Mouse (Mus musculus) adrenal gland, postnatal 36 days (tissue): ENCODE measurements at regions not wholly inside any gene's neighbourhood (a gene's known extent, or its start where the extent isn't known, plus 50 kb on each side); places are given as distances from the start of the nearest gene placed in this dataset.

ENCODE experiments used
- DNase-seq, 2 experiments: peaks; one replicate each; pipeline ENCODE4 v3.0.0; 2021; ENCODE audit warnings: mixed read lengths in 1 of 2

DNA sequence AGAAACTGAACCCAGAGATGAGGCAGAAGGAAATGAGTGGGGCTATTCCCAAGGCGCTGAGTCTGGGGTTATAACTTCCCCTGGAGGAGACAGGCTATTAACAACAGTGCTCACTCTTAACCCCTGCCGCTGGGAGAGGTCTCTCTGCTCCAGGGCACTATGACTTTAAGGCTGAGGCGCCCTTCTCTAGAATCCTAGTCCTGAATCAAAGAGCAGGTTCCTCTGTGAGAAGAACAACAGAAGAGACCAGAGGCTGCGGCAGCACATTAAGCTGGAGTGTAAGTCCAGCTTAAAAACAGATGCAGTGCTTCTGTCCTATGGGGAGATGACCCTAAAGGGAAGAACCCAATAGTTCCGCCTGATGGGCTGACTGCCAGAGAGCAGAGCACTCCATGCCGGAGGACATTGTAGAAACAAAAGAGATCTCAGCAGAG lies 173.4 kb upstream of the Klf7 start:
- peak in 1 of 2 experiments; percentile 27 for DNase-seq

DNA sequence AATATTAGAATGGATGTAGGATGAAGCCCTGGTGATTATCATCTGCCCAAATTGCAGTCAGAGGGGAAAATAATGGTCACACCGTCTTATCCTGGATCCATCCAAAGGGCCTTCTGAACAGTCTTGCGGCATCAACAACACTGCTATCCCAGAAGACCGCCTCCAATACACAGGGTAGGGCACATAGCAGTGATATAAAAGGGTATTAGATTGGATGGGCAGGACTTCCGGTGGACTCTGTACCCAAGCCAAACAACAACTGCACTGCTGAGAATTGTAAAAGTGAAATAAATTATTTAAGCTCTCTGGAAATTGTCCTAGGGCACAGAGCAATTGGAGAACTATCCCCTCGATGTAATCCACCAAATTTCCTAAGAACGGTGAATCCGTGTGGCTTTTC lies 173.0 kb upstream of the Klf7 start:
- DNase-seq: no peak

DNA sequence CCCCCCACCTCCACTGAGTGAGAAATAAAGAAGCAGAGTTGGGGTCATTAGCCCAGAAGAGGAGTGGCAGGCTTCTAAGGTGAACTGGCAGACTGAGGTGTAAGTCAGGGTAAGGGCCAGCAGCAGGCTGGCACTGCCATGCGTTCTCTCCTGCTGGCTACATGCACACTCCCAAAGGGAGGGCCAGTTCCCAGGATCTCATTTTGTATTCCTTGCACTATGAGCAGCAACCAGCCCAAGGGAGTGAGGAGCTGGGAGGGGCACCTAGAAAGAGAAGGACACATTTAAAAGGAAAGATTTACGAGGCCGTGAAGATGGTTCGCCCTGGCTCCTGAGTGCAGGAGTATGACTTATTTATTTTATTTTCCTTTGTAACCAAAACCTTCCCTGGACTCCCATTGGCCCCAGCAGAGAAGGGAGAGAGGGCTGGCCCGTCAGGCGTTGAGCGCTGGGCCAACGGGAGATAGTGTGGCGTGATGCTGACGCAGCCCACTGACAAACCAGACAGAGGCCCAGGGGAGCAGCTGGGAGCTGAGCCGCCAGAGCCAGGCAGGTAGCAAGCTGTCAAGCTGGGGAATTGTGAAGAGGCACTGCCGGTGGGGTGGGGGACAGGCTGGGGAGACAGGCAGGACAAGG lies 166.8 kb upstream of the Klf7 start:
- DNase-seq: peak; percentile 35 to 41

DNA sequence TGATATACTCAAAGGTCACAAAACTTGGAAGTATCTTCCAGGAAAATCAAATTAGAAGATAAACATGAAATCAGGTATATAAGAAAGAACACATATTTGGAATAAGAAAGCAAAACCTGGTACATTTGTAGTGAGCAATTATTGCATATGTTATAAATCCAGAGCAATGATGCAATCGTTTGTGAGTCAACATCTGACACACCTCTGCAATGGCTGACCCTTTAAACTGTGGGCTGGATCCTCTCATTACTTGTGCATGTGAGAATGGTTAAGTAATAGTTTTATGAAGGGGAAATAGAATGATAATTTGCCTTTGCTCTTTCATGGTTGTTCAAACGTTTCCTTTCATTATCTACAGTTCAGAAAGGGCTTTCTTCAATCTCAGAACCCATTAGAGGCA lies 165.0 kb upstream of the Klf7 start:
- DNase-seq: no peak

DNA sequence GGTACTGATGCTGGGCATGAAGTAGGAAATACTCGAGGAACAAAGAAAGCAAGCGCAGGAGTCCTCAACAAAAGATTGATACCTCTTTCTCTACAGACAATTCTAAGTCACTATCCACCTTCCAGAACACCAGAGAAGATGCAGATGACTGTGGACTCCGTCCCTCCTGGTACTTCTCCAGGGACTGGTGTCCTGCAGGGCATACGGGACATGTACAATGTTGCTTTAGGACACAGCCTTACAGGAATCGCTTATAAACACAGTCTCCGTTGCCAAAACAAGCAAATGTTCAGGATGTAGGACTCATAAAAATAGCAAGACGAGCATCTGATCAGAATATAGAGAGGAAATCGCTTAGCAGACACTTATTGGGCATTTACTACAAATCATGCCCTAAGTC lies 162.6 kb upstream of the Klf7 start:
- no peak for DNase-seq

DNA sequence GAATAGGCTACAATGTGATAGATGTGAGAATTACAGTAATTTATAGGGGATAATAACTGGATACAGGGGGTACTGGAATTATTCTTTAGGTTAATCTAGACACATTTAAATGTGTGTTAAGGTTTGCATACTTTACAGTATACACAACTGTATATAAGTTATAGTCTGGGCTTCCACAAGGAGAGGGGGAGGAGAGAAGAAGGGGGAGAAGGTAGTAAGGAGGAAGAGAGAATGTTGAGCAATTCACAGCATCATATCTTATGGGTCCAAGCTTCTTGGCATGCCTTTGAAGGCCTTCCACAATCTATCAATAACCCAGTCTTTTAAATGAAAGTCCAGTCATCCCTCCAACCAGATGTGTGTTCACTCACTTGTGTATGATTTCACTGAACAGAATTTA lies 153.8 kb upstream of the Klf7 start:
- DNase-seq: no peak

DNA sequence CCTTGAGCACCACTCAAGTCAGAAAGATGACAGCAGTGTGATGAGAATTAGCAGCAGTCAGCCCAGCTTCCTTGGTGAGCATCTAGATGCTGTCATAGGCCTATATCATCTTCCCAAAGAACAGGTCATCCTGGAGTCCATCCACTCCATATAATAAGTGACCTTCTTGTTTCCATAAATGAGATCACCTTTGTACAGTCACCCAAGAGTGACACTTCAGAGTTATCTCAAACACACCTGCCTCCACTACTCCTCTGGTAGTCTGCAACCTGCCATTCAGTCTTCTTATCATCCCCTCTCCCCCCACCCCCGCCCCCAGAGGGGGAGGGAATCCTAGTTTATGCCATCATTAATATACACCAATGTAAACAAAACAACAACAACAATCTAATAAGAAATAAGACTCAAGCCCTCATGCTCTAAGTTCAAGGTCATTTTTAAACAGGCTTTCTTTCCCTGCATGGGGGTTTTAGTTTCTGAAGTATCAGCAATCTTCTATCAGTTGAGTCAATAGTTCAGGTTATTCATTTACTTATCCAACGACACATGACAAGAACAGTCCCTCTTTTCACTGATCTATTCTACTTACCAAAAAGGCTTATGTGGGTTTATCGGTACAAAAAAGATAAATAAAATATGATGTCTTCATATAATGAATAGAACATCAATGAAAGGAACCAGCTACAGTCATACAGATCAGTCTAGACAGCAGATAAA lies 153.2 kb upstream of the Klf7 start:
- no peak for DNase-seq

DNA sequence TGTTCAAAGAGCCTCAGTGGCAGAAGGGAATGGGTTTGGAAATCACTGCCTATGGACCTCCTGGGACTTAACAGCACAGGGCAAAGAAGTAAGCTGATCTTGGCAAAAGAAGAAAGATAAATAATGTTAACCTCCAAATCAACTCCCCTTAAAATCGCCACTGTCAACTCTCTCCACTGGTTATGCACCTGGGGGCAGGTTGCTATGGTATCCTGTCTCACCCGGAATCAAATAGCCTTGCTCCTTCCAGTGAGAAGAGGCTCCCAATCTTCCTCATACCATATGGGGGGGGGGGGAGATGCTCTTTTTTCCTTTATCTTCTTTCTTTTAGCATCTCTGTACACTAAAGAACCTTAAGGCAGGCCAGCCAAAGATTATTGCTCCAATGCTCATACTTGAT lies 135.2 kb upstream of the Klf7 start:
- no peak for DNase-seq

DNA sequence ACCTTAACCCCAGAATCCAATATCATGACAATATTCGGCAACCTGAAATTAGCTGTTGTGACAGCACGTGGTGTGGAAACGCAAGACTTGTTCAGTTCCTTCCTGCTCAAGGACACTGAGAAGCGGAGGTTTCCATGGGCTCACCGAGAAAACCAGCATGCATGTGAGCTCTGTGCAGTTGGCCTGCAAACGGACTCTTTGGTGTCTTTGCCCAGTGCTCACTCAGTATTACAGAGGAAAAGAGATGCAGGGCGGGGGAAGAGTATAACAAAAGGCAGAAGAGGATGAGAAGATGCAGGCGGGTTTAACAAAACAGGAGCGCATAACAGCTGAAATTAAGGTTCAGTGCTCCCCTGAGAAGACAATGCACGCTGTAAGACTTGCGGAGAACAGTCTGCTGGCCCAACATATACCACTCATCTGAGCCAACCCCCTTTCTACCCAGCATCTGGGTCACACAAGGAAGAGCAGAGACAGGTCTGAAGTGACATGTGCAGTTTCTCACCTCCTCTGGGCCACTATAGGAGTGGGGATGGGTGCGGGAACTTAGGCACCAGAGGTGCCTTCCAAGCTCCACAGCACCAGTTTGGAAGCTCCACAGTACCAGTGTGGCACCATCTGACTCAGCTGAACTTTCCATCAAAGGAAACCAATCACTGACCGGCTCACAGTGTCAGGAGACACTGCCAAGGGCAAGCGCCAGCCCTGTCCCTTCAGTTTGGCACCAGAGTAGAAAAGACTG lies 133.6 kb upstream of the Klf7 start:
- DNase-seq: peak; percentile 57 to 74

DNA sequence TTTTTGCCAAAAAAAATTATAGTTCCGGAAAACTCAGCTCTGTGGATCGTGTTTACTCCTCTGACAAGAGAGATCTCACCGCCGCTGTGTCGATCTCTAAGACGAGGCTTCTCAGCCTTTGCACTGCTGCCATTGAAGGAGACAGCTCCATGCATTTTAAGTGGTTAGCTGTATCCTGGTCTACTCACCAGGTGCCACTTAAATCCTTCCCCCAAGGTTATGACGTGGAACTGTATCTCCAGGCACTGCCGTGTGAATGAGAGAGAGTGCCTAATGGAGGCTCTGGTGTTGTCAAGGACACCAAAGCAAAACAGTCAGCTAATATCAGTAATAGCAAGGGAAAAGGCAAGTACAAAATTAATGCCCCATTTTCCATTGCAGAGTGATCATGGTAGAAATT lies 132.6 kb upstream of the Klf7 start:
- no peak for DNase-seq

DNA sequence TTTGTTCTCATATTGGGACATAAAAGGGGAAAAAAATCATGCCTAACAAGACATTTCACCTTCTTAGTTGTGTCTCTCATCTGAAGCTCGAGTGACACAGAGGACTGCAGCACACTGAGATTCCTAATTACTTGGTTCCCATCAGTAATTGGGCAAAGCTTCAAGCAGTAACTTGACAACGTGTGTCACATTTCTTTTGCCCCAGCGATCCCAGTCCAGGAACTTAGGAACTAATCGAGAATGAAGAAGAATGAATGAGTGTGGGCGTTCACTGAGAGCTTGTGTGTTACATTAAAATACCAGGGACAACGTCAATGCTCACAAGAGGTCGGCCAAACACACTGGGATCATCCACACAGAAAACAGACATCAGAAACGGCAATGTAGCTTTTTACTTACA lies 131.9 kb upstream of the Klf7 start:
- no peak for DNase-seq

DNA sequence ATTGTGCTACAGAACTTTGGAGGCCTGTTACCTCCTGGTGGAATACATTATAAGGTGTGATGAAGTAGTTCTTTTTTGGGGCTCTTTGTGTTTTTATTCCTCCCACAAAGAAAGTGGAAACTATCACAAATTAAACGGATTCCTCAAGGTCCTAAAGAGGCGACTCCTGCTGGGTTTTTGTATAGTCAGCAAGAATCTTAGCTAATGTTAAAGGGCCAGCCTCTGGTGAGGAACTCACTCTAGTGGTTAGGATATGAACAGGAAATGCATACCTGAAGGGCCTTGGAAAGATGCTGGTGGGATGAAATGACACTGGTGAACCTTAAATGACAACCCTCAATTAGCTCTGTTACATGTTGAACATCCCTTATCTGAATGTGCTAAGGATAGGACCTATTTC lies 120.3 kb upstream of the Klf7 start:
- DNase-seq: no peak

DNA sequence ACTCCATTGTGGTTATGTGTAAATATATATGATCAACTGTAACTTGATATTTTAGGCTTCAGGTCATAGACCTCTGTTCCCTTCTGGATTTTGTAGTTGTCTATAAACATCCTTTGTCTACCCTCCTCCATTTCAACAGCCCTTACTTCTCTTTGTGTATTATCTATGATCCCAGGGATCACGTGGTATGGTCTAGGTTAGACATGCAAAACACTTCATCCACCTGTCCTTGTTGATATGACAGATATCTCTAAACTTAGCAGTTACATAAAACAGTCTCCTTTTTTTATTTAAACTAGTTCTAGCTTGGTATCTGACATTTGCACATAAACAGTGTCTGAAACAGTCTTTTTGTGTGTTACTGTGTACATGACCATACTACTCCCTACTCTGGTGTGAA lies 107.6 kb upstream of the Klf7 start:
- DNase-seq: no peak

DNA sequence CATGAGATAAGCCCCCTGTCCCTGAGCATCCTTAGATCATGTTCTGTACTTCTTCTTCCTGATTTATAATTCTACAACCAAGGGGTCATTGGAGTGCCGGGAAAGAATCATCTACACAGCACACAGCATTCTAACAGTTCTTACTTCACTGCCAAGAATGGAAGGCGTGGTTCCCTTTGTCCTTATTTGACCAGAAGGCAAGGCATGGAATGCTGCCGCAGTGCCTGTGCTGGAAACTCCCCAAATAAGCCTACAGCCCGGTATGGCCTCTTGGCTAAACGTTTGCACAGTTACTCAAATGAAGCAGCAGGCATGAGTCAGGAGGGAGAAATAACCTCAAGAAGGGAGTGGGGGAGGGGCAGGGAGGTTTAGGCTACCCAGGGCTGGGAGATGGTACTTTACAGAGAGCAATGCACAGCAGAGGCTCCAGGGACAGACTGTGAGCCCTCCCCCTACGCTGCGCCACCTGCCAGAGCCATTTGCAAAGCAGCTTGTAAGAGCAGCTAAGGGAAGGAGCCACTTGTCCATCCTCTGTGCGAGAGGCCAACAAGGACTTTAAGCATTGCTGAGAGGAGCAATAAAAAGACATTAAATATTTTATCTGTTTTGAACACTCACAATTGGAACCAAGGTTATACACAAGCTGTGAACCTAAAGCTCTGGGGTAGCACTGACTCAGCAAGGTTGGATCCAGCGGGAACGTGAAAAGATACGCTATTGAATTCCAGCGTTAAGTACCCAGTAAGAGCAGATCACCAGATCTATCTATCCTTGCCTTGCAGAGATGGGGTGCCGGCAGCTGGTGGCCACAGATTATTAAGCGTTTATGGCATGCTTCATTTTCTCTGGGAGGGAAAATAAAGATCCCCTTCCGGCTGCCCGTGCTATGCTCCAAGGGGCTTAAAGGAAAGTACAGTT lies 104.2 kb upstream of the Klf7 start:
- DNase-seq: peak; percentile 12 to 52

DNA sequence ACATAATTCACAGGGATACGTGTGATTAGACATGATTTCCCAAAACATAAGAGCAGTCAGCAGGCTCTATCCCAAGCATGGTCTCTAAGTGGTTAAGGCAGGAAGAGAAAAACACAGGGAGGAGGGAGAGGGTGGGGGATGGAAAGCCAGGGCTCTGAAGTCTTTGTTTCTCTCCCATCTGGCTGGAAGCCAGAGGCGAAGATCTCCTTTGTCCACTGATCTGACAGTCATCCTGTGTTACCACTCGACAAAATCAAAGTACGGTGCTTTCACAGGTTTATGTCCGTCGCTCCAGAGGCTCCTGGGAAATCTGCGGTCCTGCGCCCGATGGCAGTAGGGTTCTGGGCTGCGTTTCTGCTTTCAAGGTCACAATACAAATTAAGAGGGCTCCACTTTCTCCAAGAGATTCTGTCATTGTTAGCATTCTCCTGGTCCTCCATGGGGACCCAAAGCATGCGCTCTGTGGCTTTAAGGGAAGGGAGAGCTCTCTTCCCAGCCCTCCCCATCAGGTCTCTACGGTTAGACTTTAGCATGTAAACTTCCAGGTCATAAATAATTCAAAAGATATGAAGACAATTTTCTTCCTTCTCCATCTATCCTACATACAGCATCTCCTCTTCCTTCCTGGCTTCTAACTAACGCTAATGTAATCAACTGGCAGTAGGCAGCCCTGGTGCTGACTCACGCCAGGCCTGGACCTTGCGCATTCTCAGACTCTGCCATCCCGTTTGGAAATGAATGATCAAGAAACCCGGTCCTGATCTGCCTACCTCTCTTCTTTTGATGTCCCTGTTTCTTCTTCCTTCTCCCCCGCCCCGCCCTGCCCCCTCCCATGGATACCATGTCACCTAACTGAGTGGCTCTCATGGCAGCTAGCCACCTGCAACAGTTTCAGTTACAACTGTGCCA lies 102.0 kb upstream of the Klf7 start:
- DNase-seq: peak; percentile 42 to 46

DNA sequence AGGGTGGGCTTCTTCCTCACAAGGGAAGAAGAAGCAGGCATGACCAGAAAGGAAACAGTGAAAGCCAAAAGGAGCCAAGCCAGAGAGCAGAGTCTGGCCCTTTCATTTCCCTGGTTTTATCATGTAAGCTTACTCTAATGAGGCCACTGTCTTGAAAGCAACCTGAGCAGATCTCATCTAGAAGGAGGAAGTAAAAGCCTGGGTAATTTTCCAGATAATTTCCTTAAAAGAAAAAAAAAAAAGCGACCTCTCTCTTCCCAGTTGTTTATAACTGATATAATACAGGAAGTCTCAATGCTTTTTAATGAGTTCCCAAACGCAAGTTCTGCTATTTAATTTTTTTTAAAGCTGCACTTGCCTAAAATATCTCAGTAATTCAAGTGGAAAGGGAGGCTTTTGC lies 100.4 kb upstream of the Klf7 start:
- DNase-seq: no peak

DNA sequence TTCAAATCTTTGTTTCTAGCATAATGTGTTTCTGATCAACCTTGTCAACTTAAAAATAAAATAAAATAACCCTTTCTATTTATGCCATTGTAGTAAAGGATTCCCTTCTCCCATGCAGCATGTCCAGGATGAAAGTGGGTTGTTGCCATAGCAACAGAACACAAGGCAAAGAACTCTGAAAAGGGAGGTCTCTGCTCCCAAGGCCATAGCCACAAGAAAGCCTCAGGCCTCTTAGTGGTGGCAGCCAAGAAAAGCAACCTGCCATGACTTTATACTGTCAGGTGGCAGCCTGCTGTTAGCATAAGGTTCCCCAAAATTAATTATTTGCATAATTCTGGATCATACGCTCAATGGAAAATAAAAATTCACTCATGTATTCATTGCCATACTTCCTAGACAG lies 98.4 kb upstream of the Klf7 start:
- peak in 1 of 2 experiments; percentile 7 for DNase-seq

DNA sequence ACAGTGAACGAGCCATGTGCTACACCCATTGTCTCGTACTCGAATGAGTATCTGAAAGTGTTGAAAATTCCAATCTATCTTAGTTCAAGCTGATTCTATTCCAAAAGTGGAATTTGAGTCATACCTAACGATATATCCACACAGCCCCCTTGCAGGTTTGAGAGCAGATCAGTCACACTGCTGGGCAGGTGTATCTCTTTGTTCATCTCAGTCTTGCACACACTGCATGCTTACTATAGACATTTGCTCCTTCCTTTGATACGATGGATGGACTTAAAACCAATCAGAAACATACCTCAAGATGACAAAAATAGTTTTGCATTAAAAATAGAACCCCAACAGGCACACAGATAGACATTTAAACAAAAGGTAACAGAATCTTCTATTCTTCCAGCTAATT lies 98.0 kb upstream of the Klf7 start:
- DNase-seq: no peak

DNA sequence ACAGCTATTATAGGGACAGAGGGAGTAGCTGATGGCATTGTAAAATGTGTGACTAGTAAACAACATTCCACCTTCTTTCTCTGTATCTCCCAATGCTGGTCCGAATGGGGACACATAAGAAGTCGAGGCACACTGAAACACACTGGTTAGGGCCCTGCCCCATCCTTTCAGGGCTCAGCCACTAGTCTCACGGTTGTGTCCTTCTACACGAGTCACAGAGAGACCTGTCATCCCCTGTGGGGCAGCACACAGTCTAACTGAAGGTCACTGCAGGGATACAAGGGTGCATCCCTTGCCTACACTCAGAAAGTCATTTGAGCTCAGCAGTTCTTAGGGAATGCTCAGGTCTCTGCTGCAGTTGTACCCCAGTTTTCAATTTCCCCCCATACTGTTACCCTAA lies 93.6 kb upstream of the Klf7 start:
- DNase-seq: peak; percentile 15 to 43

DNA sequence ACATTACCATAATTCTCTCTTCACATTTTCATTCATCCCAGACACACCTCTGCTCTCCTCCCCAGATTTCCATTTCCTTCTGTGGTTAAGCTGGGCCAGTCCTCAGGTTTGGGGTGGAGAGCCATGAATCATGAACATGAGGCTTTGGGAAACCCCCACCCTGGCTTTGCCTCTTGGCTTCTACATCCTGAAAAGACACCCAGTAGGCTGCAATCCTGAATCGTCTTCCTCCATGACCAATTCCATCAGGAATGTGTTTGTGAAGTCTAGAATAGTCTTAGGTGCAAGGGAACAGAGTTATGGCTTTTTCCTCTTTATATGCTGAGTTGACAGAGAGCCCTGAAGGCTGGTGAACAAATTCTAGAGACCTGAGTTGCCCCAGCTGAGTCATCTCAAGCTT lies 87.0 kb upstream of the Klf7 start:
- no peak for DNase-seq

DNA sequence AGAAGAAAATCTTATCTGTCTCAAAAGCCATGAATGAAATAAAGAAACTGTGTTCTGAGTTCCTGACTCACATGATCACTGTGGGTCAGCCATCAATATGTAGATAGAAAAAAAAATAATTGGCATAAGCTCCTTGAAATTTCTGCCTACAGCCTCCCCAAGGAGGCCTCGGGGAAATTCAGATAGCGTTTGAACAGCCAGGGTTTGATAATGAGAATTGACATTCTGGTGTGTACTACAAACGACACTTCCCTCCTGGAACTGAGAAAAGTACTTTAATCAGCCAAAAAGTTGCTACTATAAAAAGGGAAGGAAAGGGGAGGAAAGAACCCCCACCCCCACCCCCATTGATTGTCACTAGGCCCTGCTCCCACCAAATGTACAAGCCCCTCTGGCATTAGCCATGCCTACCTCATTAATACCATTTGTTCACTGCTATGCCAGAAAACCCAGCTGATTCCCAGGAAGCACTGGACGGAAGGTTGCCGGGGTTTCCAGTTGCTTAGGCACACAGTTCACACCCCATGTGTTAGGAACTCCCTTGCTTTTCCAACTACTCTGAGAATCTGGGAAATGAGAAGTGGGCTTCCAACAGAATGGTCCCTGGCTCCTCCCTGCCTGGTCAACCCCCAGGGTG lies 78.4 kb upstream of the Klf7 start:
- DNase-seq: no peak
